Mouse (Mus musculus) hindbrain, embryonic 11.5 days (tissue): ENCODE results near the gene Gmfb. TPM values are rescaled to one million over a fixed set of nuclear protein-coding genes. Genes with fewer than 3 reads are reported as not detected.

Experiments
- polyA plus RNA-seq: library from polyadenylated mRNA; unstranded; fragments of >200 nt; fragmentation: Nextera tagmentation; extraction: Ambion mirVana; gene quantifications from 2 replicates; pipeline ENCODE4 v1.2.1, GENCODE M21; 2014

Gene Gmfb
- polyA plus RNA-seq, 1 experiment from 2014 or later, result 108 TPM

Other genes with a start within 250 kb of the Gmfb start
- gene Cdkn3, start 61.7 kb downstream of the Gmfb start, polyA plus RNA-seq, result 43.7 and 53.2 TPM in 2 replicates
- gene Cnih1, start 33.8 kb downstream of the Gmfb start, polyA plus RNA-seq, result 231 and 238 TPM in 2 replicates
- 34.6 and 35.0 TPM in 2 replicates for gene Cgrrf1, start 9.9 kb upstream of the Gmfb start, polyA plus RNA-seq
- 3.1 and 4.7 TPM in 2 replicates for gene Samd4, start 60.6 kb upstream of the Gmfb start, polyA plus RNA-seq